Mouse (Mus musculus) lung, postnatal 0 days (tissue): ENCODE measurements at regions not wholly inside any gene's neighbourhood (a gene's known extent, or its start where the extent isn't known, plus 50 kb on each side); places are given as distances from the start of the nearest gene placed in this dataset.

Source experiments
- CTCF ChIP-seq: IDR thresholded peaks from 2 replicates; pipeline ENCODE4 v1.5.1; 2016; ENCODE audit warnings: antibody characterized with exemption, mild to moderate bottlenecking
- EP300 ChIP-seq: IDR thresholded peaks from 2 replicates; pipeline ENCODE4 v1.6.1; 2016; ENCODE audit warnings: antibody characterized with exemption, mild to moderate bottlenecking, control low read depth

DNA sequence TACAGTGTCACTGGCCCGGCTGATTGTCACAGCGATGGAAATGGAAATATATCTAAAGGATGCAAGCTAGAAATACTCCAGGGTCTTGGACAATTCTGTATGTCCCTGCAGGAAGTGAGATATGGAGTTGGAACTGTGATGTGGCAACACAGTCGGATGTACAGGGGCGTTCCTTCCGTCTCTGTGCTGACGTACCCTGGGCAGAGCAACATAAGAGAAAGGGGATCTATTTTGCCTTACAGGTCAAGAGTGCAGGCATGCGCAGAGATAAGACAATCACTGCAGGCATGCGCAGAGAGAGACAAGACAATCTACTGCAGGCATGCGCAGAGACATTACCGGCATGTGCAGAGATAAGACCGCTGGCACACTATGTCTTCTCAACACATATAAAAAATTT is 247.6 kb downstream of the Diras2 start:
- TF ChIP-seq CTCF (no peak), EP300 (peak; percentile 91)
